Mouse (Mus musculus) erythroblast, adult 5-6 weeks (primary cell): ENCODE data around the gene Dcaf6. TPM values are rescaled to one million over a fixed set of nuclear protein-coding genes. Genes with fewer than 3 reads are reported as not detected.

Source experiments
- ATAC-seq: replicated peaks from 2 replicates; pipeline ENCODE4 v1.8.0; 2016; ENCODE audit warnings: moderate number of reproducible peaks, mild to moderate bottlenecking, moderate TSS enrichment, inconsistent platforms; ENCODE audit not compliant: poor library complexity, low FRiP score, severe bottlenecking
- total RNA-seq, 2 experiments: library from RNA; stranded (forward) in 1 of 2; stranded (reverse) in 1 of 2; fragments of 150-400 nt in 1 of 2; fragments of 200-764, 138-1000 nt in 1 of 2; gene quantifications; 2 replicates each; pipeline versions ENCODE4 v1.2.3 to v1.2.4; 2015 to 2017; ENCODE audit warnings: low replicate concordance in 2 of 2

Gene Dcaf6
- total RNA-seq, 2 experiments from 2014 or later, result 286 to 422 TPM

DNA sequence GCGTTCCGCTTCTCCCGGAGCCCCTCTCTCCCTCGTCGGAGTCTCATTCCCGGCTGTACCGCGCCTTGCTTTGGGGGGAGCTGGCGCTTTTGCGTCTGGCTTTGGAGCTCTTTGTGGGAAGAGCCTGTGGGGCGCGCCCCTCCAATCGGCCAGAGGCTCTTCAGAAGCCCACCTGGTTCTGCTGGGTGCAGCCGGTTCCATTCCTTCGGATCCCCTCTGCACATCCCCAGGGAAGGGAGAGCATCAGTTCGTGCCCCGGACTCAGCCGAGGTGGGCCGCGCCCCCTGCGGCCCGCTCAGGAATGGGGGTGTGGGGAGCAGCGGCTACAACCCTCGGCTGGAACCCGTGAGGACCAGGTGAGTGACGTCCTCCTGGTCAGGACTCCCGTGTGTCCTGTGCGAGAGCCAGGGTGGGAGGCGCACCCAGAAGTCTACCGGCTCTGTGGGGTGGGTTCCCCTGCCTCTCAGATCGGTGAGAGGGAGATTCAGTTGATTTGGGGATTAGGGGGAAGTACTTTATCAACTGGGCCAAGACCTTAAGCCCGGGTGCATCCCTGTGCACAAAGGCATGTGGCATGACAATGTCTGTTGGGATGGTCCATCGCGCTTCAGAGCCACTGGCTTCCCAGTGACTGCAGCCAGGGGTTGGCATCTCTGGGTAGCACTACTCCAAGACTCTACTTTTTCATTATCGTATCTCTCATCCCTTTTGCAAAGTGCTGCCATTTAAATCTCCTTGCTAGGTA, 177.9 kb downstream of the Dcaf6 start:
- no peak for ATAC-seq

DNA sequence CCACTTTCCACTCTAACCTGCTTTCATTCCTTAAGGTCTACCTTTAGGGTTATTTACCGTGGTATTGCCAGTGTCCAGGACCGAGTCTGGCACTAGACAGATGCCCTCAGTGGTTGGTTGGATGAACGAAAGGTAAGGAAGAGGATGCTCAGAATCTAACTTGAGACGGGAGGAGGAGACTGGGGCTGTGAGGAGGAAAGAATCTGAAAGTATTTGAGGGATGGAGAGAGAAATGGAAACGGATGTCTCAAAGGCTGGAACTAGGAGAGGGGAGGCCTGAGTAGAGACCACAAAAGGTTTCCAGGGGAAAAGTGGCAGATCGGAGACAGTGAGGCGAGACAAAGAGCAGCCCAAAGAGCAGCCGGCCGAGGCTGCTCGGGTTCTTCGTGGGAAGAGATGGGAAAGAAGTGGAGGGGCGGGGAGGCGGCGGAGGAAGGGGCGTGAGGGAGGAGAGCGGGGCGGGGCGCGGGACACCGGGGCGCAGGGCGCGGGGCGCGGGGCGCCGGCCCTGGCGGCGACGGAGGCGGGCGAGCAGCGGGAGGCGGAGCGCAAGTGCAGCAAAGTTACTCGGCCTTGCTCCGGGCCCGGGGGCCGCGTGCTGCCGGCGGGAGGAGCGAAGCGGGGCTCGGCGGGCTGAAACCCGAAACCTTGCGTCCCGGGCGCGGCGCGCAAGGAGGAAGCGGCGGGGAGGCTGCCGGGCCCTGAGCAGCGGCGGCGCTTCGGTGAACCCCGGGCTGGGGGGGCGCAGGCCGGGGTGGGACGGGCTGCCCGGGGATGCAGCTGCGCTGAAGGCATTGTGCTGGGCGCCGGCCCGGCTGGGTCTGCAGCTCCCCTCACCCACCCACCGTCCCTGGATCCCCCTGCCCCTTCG, 178.7 kb downstream of the Dcaf6 start:
- ATAC-seq, result no peak

DNA sequence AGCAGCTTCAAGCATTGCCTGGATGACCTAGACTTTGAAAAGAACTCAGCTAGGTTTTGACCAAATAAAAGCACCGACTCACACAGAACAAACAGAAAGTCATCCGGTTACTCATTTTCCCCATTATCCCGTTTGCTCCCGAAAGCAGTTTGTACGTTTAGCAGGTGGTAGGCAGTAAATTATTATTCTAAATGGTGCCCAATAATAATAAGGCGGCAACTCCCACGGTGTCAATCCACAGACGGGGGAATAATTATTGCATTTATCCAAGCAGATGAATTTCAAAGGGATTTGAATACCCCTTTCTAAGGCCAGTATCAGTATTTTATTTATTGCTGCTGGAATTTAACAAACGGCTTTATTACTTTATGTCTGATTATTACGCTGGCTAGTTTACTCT, 179.5 kb downstream of the Dcaf6 start:
- ATAC-seq, result no peak

Other genes starting within 250 kb of the Dcaf6 start
- 3.1 and 10.4 TPM in 2 replicates for gene Tiprl, start 223.5 kb downstream of the Dcaf6 start, total RNA-seq (2015; ENCODE audit: low replicate concordance)
- 7.0 and 29.6 TPM in 2 replicates for gene Tiprl, start 223.5 kb downstream of the Dcaf6 start, total RNA-seq (2017; ENCODE audit: low replicate concordance)
- not detected in 2 replicates for gene Gpr161, start 164.7 kb downstream of the Dcaf6 start, total RNA-seq (2015; ENCODE audit: low replicate concordance)
- not detected in 2 replicates for gene Gpr161, start 164.7 kb downstream of the Dcaf6 start, total RNA-seq (2017; ENCODE audit: low replicate concordance)
- gene Mpc2, start 162 bp upstream of the Dcaf6 start, total RNA-seq (2015; ENCODE audit: low replicate concordance), result 195 and 257 TPM in 2 replicates
- gene Mpc2, start 162 bp upstream of the Dcaf6 start, total RNA-seq (2017; ENCODE audit: low replicate concordance), result 180 and 286 TPM in 2 replicates
- gene Adcy10, start 24.7 kb upstream of the Dcaf6 start, total RNA-seq (2015; ENCODE audit: low replicate concordance), result 4.4 TPM in 1 of 2 replicates, not detected in the other
- 0.60 and 2.8 TPM in 2 replicates for gene Adcy10, start 24.7 kb upstream of the Dcaf6 start, total RNA-seq (2017; ENCODE audit: low replicate concordance)
- gene Mpzl1, start 174.1 kb upstream of the Dcaf6 start, total RNA-seq (2015; ENCODE audit: low replicate concordance), result 0.19 and 7.5 TPM in 2 replicates
- gene Mpzl1, start 174.1 kb upstream of the Dcaf6 start, total RNA-seq (2017; ENCODE audit: low replicate concordance), result 0.51 and 2.0 TPM in 2 replicates
- 20.0 and 25.5 TPM in 2 replicates for gene Rcsd1, start 249.3 kb upstream of the Dcaf6 start, total RNA-seq (2015; ENCODE audit: low replicate concordance)
- gene Rcsd1, start 249.3 kb upstream of the Dcaf6 start, total RNA-seq (2017; ENCODE audit: low replicate concordance), result 27.2 and 29.6 TPM in 2 replicates